Mouse (Mus musculus) embryonic facial prominence, embryonic 12.5 days (tissue): ENCODE measurements around the gene Mark1. TPM values are rescaled to one million over a fixed set of nuclear protein-coding genes. Genes with fewer than 3 reads are reported as not detected.
A peak's percentile ranks its signal among the peaks of the same experiment; 100 is the strongest.

ENCODE experiments used
- ATAC-seq: fragments of 200-750 bp; cut with Nextera tagmentation; 2 replicates; pipeline ENCODE4 v1.8.0; 2017; ENCODE audit not compliant: insufficient number of reproducible peaks, insufficient read depth, low FRiP score, low TSS enrichment
- H3K27ac ChIP-seq: fragments of 300-500 bp; sonication (generic); 2 replicates; pipeline ENCODE4 v1.5.1; 2016; ENCODE audit warnings: mild to moderate bottlenecking
- H3K27me3 ChIP-seq: fragments of 300-500 bp; sonication (generic); 2 replicates; pipeline ENCODE4 v1.6.1; 2016; ENCODE audit warnings: mild to moderate bottlenecking, moderate library complexity
- H3K36me3 ChIP-seq: fragments of 300-500 bp; sonication (generic); 2 replicates; pipeline ENCODE4 v1.6.1; 2016; ENCODE audit warnings: mild to moderate bottlenecking
- H3K4me1 ChIP-seq: fragments of 300-500 bp; sonication (generic); 2 replicates; pipeline ENCODE4 v1.6.1; 2016
- H3K4me2 ChIP-seq: fragments of 300-500 bp; sonication (generic); replicated peaks from 2 replicates; pipeline ENCODE4 v1.6.1; 2016; ENCODE audit warnings: mild to moderate bottlenecking, moderate library complexity
- H3K4me3 ChIP-seq: fragments of 300-500 bp; sonication (generic); 2 replicates; pipeline ENCODE4 v1.5.1; 2016; ENCODE audit warnings: mild to moderate bottlenecking
- H3K9ac ChIP-seq: fragments of 300-500 bp; sonication (generic); 2 replicates; pipeline ENCODE4 v1.6.1; 2016; ENCODE audit warnings: mild to moderate bottlenecking, moderate library complexity
- H3K9me3 ChIP-seq: fragments of 300-500 bp; sonication (generic); 2 replicates; pipeline ENCODE4 v1.6.1; 2016; ENCODE audit warnings: mild to moderate bottlenecking, moderate library complexity
- WGBS: fragments of 180-500 bp; shearing (Covaris S2); methylation state at CpG from one replicate; pipeline ENCODE4 v1.1.7; 2016; 5-methylcytosine and 5-hydroxymethylcytosine counted together
- polyA plus RNA-seq: library from polyadenylated mRNA; unstranded; fragments of >200 nt; fragmentation: Nextera tagmentation; extraction: Ambion mirVana; gene quantifications from 2 replicates; pipeline ENCODE4 v1.2.1, GENCODE M21; 2016

Gene Mark1
- polyA plus RNA-seq, 1 experiment from 2014 or later, result 4.6 TPM

- peaks cover 41% of the 10 kb centered on the region for H3K36me3 ChIP-seq
- WGBS, result 91% methylated on average over 18 of the region's 18 CpGs
Measured at GRCm38 (mm10) chr1:184912336-184912735, 87.0 kb downstream of the Mark1 start.

GRCm38 (mm10) chr1:184911861-184912260, 87.5 kb downstream of the Mark1 start:
- no peaks in the 10 kb centered on the region for H3K27me3 ChIP-seq
- peaks cover 43% of the 10 kb centered on the region for H3K36me3 ChIP-seq
- no peak overlapping the region for H3K4me3 ChIP-seq
- no peak for ATAC-seq
- H3K4me1 ChIP-seq, result no peaks in the 10 kb centered on the region
- H3K27ac ChIP-seq, result no peak overlapping the region
- H3K4me2 ChIP-seq, result no peak overlapping the region
- H3K9ac ChIP-seq, result no peak overlapping the region
- H3K9me3 ChIP-seq, result no peaks in the 10 kb centered on the region
- 74% methylated on average over 6 of the region's 6 CpGs for WGBS

More at GRCm38 (mm10) chr1:184912336-184912735, 87.0 kb downstream of the Mark1 start:
- no peak overlapping the region for H3K4me3 ChIP-seq
- no peaks in the 10 kb centered on the region for H3K4me1 ChIP-seq
- no peak overlapping the region for H3K27ac ChIP-seq
- no peak overlapping the region for H3K4me2 ChIP-seq
- no peak overlapping the region for H3K9ac ChIP-seq
- ATAC-seq, result no peak
- H3K9me3 ChIP-seq, result no peaks in the 10 kb centered on the region
- no peaks in the 10 kb centered on the region for H3K27me3 ChIP-seq

GRCm38 (mm10) chr1:184908558-184908957, 90.8 kb downstream of the Mark1 start:
- no peak overlapping the region for H3K27ac ChIP-seq
- no peaks in the 10 kb centered on the region for H3K4me1 ChIP-seq
- no peak for ATAC-seq
- no peaks in the 10 kb centered on the region for H3K9me3 ChIP-seq
- WGBS, result 75% methylated on average over 9 of the region's 9 CpGs
- no peaks in the 10 kb centered on the region for H3K27me3 ChIP-seq
- H3K36me3 ChIP-seq, result peaks cover 46% of the 10 kb centered on the region
- H3K4me3 ChIP-seq, result no peak overlapping the region
- no peak overlapping the region for H3K4me2 ChIP-seq
- H3K9ac ChIP-seq, result no peak overlapping the region

- ATAC-seq, result no peak
- Histone ChIP-seq H3K4me3 (no peak overlapping the region), H3K9ac (no peak overlapping the region), H3K27ac (peak overlapping the region; percentile 17; the same call in 1 of the 2 replicates), H3K27me3 (no peaks in the 10 kb centered on the region), H3K9me3 (no peaks in the 10 kb centered on the region), H3K36me3 (peaks cover 46% of the 10 kb centered on the region), H3K4me1 (no peaks in the 10 kb centered on the region), H3K4me2 (no peak overlapping the region)
- 82% methylated on average over 12 of the region's 12 CpGs for WGBS
Measured at GRCm38 (mm10) chr1:184905904-184906745, 93.2 kb downstream of the Mark1 start.

GRCm38 (mm10) chr1:184905371-184905770, 94.0 kb downstream of the Mark1 start:
- Histone ChIP-seq H3K27ac (no peak overlapping the region), H3K4me3 (no peak overlapping the region), H3K4me1 (no peaks in the 10 kb centered on the region), H3K36me3 (peaks cover 41% of the 10 kb centered on the region), H3K27me3 (no peaks in the 10 kb centered on the region), H3K4me2 (no peak overlapping the region), H3K9me3 (no peaks in the 10 kb centered on the region), H3K9ac (no peak overlapping the region)
- 77% methylated on average over 19 of the region's 19 CpGs for WGBS
- no peak for ATAC-seq

- no peak overlapping the region for H3K4me2 ChIP-seq
- H3K27ac ChIP-seq, result no peak overlapping the region
Measured at GRCm38 (mm10) chr1:184903697-184904096, 95.7 kb downstream of the Mark1 start.

DNA sequence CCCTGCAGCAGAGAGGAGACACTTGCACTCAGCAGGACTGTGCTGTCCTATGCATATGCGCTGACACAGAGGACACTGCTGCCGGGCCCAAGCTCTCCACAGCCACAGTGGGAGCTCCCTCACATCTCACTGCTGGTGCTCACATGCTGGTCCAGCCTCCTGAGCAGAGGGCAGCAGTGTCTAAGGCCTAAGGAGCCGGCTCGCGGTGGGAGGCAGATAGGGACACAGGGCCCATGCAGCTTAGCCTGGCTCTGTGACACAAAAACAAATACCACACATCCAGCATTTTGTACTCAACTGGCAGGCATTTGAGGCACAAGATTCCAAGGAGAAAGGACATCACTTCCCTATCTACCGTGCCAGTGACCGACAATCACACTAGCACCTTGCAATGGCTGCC, 96.5 kb downstream of the Mark1 start:
- H3K4me3 ChIP-seq, result no peak overlapping the region
- 85% methylated on average over 7 of the region's 7 CpGs for WGBS
- 0 out of 2 replicates have a peak, but pooled peaks have one; percentile 15 for ATAC-seq
- H3K27me3 ChIP-seq, result no peaks in the 10 kb centered on the region
- no peaks in the 10 kb centered on the region for H3K4me1 ChIP-seq
- H3K27ac ChIP-seq, result no peak overlapping the region
- H3K9ac ChIP-seq, result no peak overlapping the region
- no peak overlapping the region for H3K4me2 ChIP-seq
- H3K36me3 ChIP-seq, result peaks cover 44% of the 10 kb centered on the region
- H3K9me3 ChIP-seq, result no peaks in the 10 kb centered on the region

More at GRCm38 (mm10) chr1:184903697-184904096, 95.7 kb downstream of the Mark1 start:
- Histone ChIP-seq H3K36me3 (peaks cover 42% of the 10 kb centered on the region), H3K9me3 (no peaks in the 10 kb centered on the region), H3K9ac (no peak overlapping the region), H3K27me3 (no peaks in the 10 kb centered on the region), H3K4me1 (no peaks in the 10 kb centered on the region), H3K4me3 (no peak overlapping the region)
- no peak for ATAC-seq
- 76% methylated on average over 7 of the region's 7 CpGs for WGBS

DNA sequence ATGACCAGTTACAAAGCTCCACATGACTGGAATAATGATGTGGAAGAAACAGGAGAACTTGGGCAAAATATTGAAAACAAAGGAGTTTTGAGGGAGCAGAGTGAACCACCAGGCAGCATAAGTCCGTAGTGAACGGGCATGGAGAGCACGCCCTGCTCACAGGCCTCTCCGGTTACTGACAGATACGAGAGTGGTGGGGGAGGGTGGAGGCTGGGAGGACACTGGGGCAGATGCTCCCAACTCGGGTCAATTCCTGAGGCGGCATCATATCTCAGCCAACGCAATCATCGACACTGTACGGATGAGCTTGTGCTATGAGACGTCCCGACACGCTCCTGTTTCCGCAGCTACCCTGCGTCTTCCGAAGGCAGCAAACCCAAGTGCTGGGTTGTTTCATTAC, 102.0 kb downstream of the Mark1 start:
- no peak for ATAC-seq
- Histone ChIP-seq H3K27me3 (no peaks in the 10 kb centered on the region), H3K4me3 (no peak overlapping the region), H3K9ac (no peak overlapping the region), H3K36me3 (peaks cover 15% of the 10 kb centered on the region), H3K9me3 (no peaks in the 10 kb centered on the region), H3K27ac (no peak overlapping the region), H3K4me2 (no peak overlapping the region), H3K4me1 (0 out of 2 replicates have a peak, but pooled peaks cover 4% of the 10 kb centered on the region)
- WGBS, result 56% methylated on average over 16 of the region's 16 CpGs

DNA sequence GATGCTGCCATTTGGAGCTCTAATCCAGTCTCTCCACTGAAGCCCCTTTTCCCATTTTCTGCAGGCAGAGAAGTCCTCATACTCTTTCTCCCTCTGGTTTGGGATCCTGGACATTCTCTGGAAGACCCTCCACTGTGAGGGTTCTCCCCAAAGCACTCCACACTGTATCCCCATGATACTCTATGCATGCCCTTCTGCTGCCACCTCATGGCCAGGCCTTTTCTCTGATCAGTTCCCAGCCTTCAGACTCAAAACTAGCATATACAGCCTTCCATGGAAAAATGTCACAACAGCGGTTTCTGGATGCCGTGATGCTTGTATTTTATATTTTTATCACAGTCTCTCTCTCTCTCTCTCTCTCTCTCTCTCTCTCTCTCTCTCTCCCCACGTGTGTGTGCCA, 107.4 kb downstream of the Mark1 start:
- 90% methylated on average over 3 of the region's 3 CpGs for WGBS
- H3K27me3 ChIP-seq, result no peaks in the 10 kb centered on the region
- no peak overlapping the region for H3K9ac ChIP-seq

GRCm38 (mm10) chr1:184889454-184889853, 109.9 kb downstream of the Mark1 start:
- no peak overlapping the region for H3K9ac ChIP-seq
- H3K9me3 ChIP-seq, result no peaks in the 10 kb centered on the region
- H3K36me3 ChIP-seq, result no peaks in the 10 kb centered on the region
- 75% methylated on average over 6 of the region's 6 CpGs for WGBS
- H3K4me1 ChIP-seq, result no peaks in the 10 kb centered on the region
- H3K4me2 ChIP-seq, result no peak overlapping the region
- ATAC-seq, result no peak
- peaks cover 2% of the 10 kb centered on the region; the same call in 1 of the 2 replicates for H3K27me3 ChIP-seq
- no peak overlapping the region for H3K27ac ChIP-seq
- H3K4me3 ChIP-seq, result no peak overlapping the region

More for the DNA sequence above, 107.4 kb downstream of the Mark1 start:
- Histone ChIP-seq H3K4me2 (no peak overlapping the region), H3K36me3 (no peaks in the 10 kb centered on the region), H3K27ac (no peak overlapping the region), H3K4me3 (no peak overlapping the region), H3K4me1 (no peaks in the 10 kb centered on the region), H3K9me3 (no peaks in the 10 kb centered on the region)
- no peak for ATAC-seq

- Histone ChIP-seq H3K4me1 (peaks cover 5% of the 10 kb centered on the region; the same call in 1 of the 2 replicates), H3K36me3 (no peaks in the 10 kb centered on the region), H3K4me2 (no peak overlapping the region), H3K27ac (no peak overlapping the region), H3K27me3 (peaks cover 33% of the 10 kb centered on the region), H3K9me3 (no peaks in the 10 kb centered on the region), H3K9ac (no peak overlapping the region), H3K4me3 (no peak overlapping the region)
- no peak for ATAC-seq
- 62% methylated on average over 1 of the region's 1 CpGs for WGBS
Measured at GRCm38 (mm10) chr1:184886160-184886559, 113.2 kb downstream of the Mark1 start.
